Mouse (Mus musculus) megakaryocyte, embryonic 14.5 days (primary cell): Measurements from ENCODE around the gene Tshz2.

Source experiments
- FLI1 ChIP-seq: IDR thresholded peaks from 2 replicates; pipeline ENCODE4 v1.6.1; 2012; ENCODE audit warnings: low read length, inconsistent platforms, mixed read lengths
- GATA1 ChIP-seq: IDR thresholded peaks from 3 replicates; pipeline ENCODE4 v1.6.1; 2012; ENCODE audit warnings: mixed read lengths, low read length, inconsistent platforms, borderline replicate concordance

DNA sequence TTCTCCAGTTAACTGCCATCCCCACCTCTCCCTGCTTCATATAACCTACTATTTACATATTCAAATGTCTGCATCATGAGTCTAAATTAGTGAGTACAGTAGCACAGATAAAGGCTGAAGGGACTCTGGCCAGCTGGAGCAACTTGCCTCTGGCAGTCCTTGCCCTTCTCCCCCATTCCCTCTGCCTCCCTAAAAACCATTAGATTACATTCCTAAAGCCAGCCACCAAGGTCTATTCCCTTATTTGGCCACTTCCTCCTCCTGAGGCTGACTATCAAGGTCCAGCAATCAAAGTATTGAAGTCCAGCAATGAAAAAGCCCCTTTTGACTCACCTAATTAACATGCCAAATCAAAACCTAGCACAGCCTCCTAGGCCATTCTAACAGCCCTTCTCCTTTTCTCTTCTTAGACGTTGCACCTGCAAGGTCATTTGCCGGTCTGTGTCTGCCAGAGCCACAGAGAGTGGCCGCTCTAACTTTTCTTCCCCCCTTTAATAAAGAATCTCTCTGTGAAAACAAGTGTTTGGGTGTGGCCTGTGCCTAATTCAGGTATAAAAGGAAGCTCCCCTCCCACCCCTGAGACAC lies 286.4 kb downstream of the Tshz2 start:
- no peak for TF ChIP-seq GATA1
- no peak for TF ChIP-seq FLI1
